Mouse (Mus musculus) liver, embryonic 13.5 days (tissue): ENCODE measurements around the gene Sycn. TPM values are rescaled to one million over a fixed set of nuclear protein-coding genes. Genes with fewer than 3 reads are reported as not detected.
"Not testable (repeated sequence)": the region's sequence is repeated elsewhere in the genome, so short reads cannot be mapped to it uniquely, and the experiment has no call there.

Experiments
- ATAC-seq: fragments of 200-750 bp; cut with Nextera tagmentation; 2 replicates; pipeline ENCODE4 v1.8.0; 2017; ENCODE audit warnings: low read depth, mild to moderate bottlenecking, moderate number of reproducible peaks, moderate library complexity
- DNase-seq: peaks from one replicate; pipeline ENCODE4 v3.0.0; 2022
- H3K27ac ChIP-seq: fragments of 300-500 bp; sonication (generic); 2 replicates; pipeline ENCODE4 v1.5.1; 2015; ENCODE audit warnings: moderate library complexity, mild to moderate bottlenecking, inconsistent platforms
- H3K27me3 ChIP-seq: fragments of 300-500 bp; sonication (generic); 2 replicates; pipeline ENCODE4 v1.6.1; 2015; ENCODE audit warnings: mild to moderate bottlenecking, inconsistent platforms
- H3K36me3 ChIP-seq: fragments of 300-500 bp; sonication (generic); 2 replicates; pipeline ENCODE4 v1.6.1; 2015; ENCODE audit warnings: mild to moderate bottlenecking, inconsistent platforms
- H3K4me1 ChIP-seq: fragments of 300-500 bp; sonication (generic); replicated peaks from 2 replicates; pipeline ENCODE4 v1.6.1; 2015; ENCODE audit warnings: inconsistent platforms
- H3K4me2 ChIP-seq: fragments of 300-500 bp; sonication (generic); 2 replicates; pipeline ENCODE4 v1.6.1; 2015; ENCODE audit warnings: inconsistent platforms, mild to moderate bottlenecking, moderate library complexity
- H3K4me3 ChIP-seq: fragments of 300-500 bp; sonication (generic); replicated peaks from 2 replicates; pipeline ENCODE4 v1.5.1; 2015; ENCODE audit warnings: mild to moderate bottlenecking, inconsistent platforms
- H3K9ac ChIP-seq: fragments of 300-500 bp; sonication (generic); 2 replicates; pipeline ENCODE4 v1.6.1; 2015; ENCODE audit warnings: mild to moderate bottlenecking, inconsistent platforms
- H3K9me3 ChIP-seq: fragments of 300-500 bp; sonication (generic); replicated peaks from 2 replicates; pipeline ENCODE4 v1.6.1; 2016; ENCODE audit warnings: inconsistent platforms
- WGBS: fragments of 180-500 bp; shearing (Covaris S2); methylation state at CpG from one replicate; pipeline ENCODE4 v1.1.7; 2015; ENCODE audit not compliant: insufficient replicate concordance; 5-methylcytosine and 5-hydroxymethylcytosine counted together
- polyA plus RNA-seq: library from polyadenylated mRNA; unstranded; fragments of >200 nt; fragmentation: Nextera tagmentation; extraction: Ambion mirVana; gene quantifications from 2 replicates; pipeline ENCODE4 v1.2.1, GENCODE M21; 2015

Gene Sycn
- polyA plus RNA-seq, 1 experiment from 2014 or later, result not detected

- H3K9ac ChIP-seq, H3K4me1 ChIP-seq, H3K4me2 ChIP-seq, H3K27me3 ChIP-seq, ATAC-seq, DNase-seq, H3K9me3 ChIP-seq, H3K4me3 ChIP-seq, H3K36me3 ChIP-seq, H3K27ac ChIP-seq: not testable (repeated sequence)
- 65% methylated on average over 6 of the region's 6 CpGs for WGBS
These were observed 1.8 kb upstream of the Sycn start for GRCm38 (mm10) chr7:28538886-28539285.

- 20% methylated on average over 25 of the region's 27 CpGs for WGBS
- no peak overlapping the region for H3K27ac ChIP-seq
- H3K9me3 ChIP-seq, result no peaks in the 10 kb centered on the region
- peaks cover 52% of the 10 kb centered on the region for H3K27me3 ChIP-seq
- peak overlapping the region; percentile 41 for H3K4me2 ChIP-seq
- H3K36me3 ChIP-seq, result no peaks in the 10 kb centered on the region
- no peak overlapping the region for H3K9ac ChIP-seq
- DNase-seq (no peak), ATAC-seq (0 out of 2 replicates have a peak, but pooled peaks have one; percentile 22)
- H3K4me3 ChIP-seq, result 0 out of 2 replicates have a peak overlapping the region, but pooled peaks have one; percentile 10
- peaks cover 6% of the 10 kb centered on the region for H3K4me1 ChIP-seq
These were observed 3.4 kb downstream of the Sycn start for GRCm38 (mm10) chr7:28544051-28544601.

- Histone ChIP-seq H3K27me3 (peaks cover 52% of the 10 kb centered on the region), H3K27ac (no peak overlapping the region), H3K36me3 (no peaks in the 10 kb centered on the region), H3K4me1 (peaks cover 6% of the 10 kb centered on the region), H3K9me3 (no peaks in the 10 kb centered on the region), H3K4me3 (no peak overlapping the region), H3K9ac (no peak overlapping the region), H3K4me2 (no peak overlapping the region)
- DNase-seq, result no peak
- ATAC-seq, result 0 out of 2 replicates have a peak, but pooled peaks have one; percentile 26
- 22% methylated on average over 14 of the region's 14 CpGs for WGBS
These were observed 4.6 kb downstream of the Sycn start for GRCm38 (mm10) chr7:28545048-28545890.

GRCm38 (mm10) chr7:28545891-28546210 is 5.2 kb downstream of the Sycn start:
- Histone ChIP-seq H3K4me3 (no peak overlapping the region), H3K9me3 (no peaks in the 10 kb centered on the region), H3K9ac (no peak overlapping the region), H3K4me2 (no peak overlapping the region), H3K36me3 (no peaks in the 10 kb centered on the region), H3K27ac (no peak overlapping the region), H3K4me1 (peaks cover 6% of the 10 kb centered on the region), H3K27me3 (peaks cover 52% of the 10 kb centered on the region)
- DNase-seq (no peak), ATAC-seq (no peak)
- WGBS, result 57% methylated on average over 7 of the region's 7 CpGs

GRCm38 (mm10) chr7:28546649-28547048 is 6.0 kb downstream of the Sycn start:
- Histone ChIP-seq H3K27me3 (peaks cover 52% of the 10 kb centered on the region), H3K9me3 (no peaks in the 10 kb centered on the region)

GRCm38 (mm10) chr7:28547154-28547553 is 6.5 kb downstream of the Sycn start, which contains the start of gene Nccrp1:
TSS of gene Nccrp1 (minus strand) at chr7:28547254.
- H3K4me3 ChIP-seq, result 0 out of 2 replicates have a peak within 1 kb of the TSS, but pooled peaks have one; percentile 6
- DNase-seq, result no peak
- no peaks in the 10 kb centered on the region for H3K36me3 ChIP-seq
- peak within 1 kb of the TSS; percentile 35 for H3K4me2 ChIP-seq
- peaks cover 52% of the 10 kb centered on the region for H3K27me3 ChIP-seq
- H3K27ac ChIP-seq, result no peak within 1 kb of the TSS
- WGBS, result 7% methylated on average over 5 of the region's 5 CpGs
- H3K9me3 ChIP-seq, result no peaks in the 10 kb centered on the region
- no peak within 1 kb of the TSS for H3K9ac ChIP-seq
- H3K4me1 ChIP-seq, result peaks cover 6% of the 10 kb centered on the region
- ATAC-seq, result no peak

More at GRCm38 (mm10) chr7:28546649-28547048, 6.0 kb downstream of the Sycn start:
- 4% methylated on average over 22 of the region's 22 CpGs for WGBS
- Histone ChIP-seq H3K4me3 (0 out of 2 replicates have a peak overlapping the region, but pooled peaks have one; percentile 6), H3K4me1 (peaks cover 6% of the 10 kb centered on the region), H3K27ac (no peak overlapping the region), H3K4me2 (peak overlapping the region; percentile 35), H3K36me3 (no peaks in the 10 kb centered on the region), H3K9ac (no peak overlapping the region)
- DNase-seq (no peak), ATAC-seq (no peak)

- WGBS, result 18% methylated on average over 7 of the region's 7 CpGs
- peaks cover 52% of the 10 kb centered on the region for H3K27me3 ChIP-seq
- no peaks in the 10 kb centered on the region for H3K36me3 ChIP-seq
- H3K4me2 ChIP-seq, result no peak overlapping the region
- H3K9ac ChIP-seq, result no peak overlapping the region
- H3K9me3 ChIP-seq, result no peaks in the 10 kb centered on the region
- ATAC-seq (no peak; the same call in 1 of the 2 replicates), DNase-seq (no peak)
- no peak overlapping the region for H3K27ac ChIP-seq
- H3K4me3 ChIP-seq, result no peak overlapping the region
- H3K4me1 ChIP-seq, result peaks cover 6% of the 10 kb centered on the region
These were observed 6.9 kb downstream of the Sycn start for GRCm38 (mm10) chr7:28547628-28548027.

GRCm38 (mm10) chr7:28553076-28553475 is 12.4 kb downstream of the Sycn start:
- no peak for DNase-seq
- Histone ChIP-seq H3K9me3 (no peaks in the 10 kb centered on the region), H3K36me3 (no peaks in the 10 kb centered on the region), H3K4me3 (no peak overlapping the region), H3K27me3 (peaks cover 3% of the 10 kb centered on the region), H3K4me1 (peaks cover 13% of the 10 kb centered on the region), H3K9ac (no peak overlapping the region), H3K27ac (no peak overlapping the region), H3K4me2 (no peak overlapping the region)
- no peak for ATAC-seq
- WGBS, result 73% methylated on average over 6 of the region's 6 CpGs

GRCm38 (mm10) chr7:28555939-28556535 is 15.4 kb downstream of the Sycn start:
- ATAC-seq, result no peak
- H3K9ac ChIP-seq, result no peak overlapping the region
- no peak overlapping the region for H3K4me3 ChIP-seq
- H3K9me3 ChIP-seq, result no peaks in the 10 kb centered on the region
- no peak overlapping the region for H3K27ac ChIP-seq
- no peak overlapping the region for H3K4me2 ChIP-seq
- DNase-seq, result no peak
- no peaks in the 10 kb centered on the region for H3K27me3 ChIP-seq
- H3K4me1 ChIP-seq, result peaks cover 23% of the 10 kb centered on the region
- 29% methylated on average over 5 of the region's 5 CpGs for WGBS
- H3K36me3 ChIP-seq, result peaks cover 26% of the 10 kb centered on the region

- DNase-seq (no peak), ATAC-seq (no peak)
- no peak overlapping the region for H3K27ac ChIP-seq
- no peak overlapping the region for H3K4me2 ChIP-seq
- peaks cover 35% of the 10 kb centered on the region for H3K36me3 ChIP-seq
- 55% methylated on average over 5 of the region's 5 CpGs for WGBS
- no peak overlapping the region for H3K4me3 ChIP-seq
- peaks cover 23% of the 10 kb centered on the region for H3K4me1 ChIP-seq
- no peak overlapping the region for H3K9ac ChIP-seq
- no peaks in the 10 kb centered on the region for H3K27me3 ChIP-seq
- no peaks in the 10 kb centered on the region for H3K9me3 ChIP-seq
These were observed 16.4 kb downstream of the Sycn start for GRCm38 (mm10) chr7:28557069-28557468.

GRCm38 (mm10) chr7:28557708-28558107 is 17.0 kb downstream of the Sycn start:
- WGBS, result 24% methylated on average over 6 of the region's 6 CpGs
- peaks cover 42% of the 10 kb centered on the region for H3K36me3 ChIP-seq
- H3K9me3 ChIP-seq, result no peaks in the 10 kb centered on the region
- no peak overlapping the region for H3K27ac ChIP-seq
- 0 out of 2 replicates have a peak, but pooled peaks have one; percentile 22 for ATAC-seq
- no peaks in the 10 kb centered on the region for H3K27me3 ChIP-seq
- no peak overlapping the region for H3K4me3 ChIP-seq
- no peak overlapping the region for H3K4me2 ChIP-seq
- no peak for DNase-seq
- H3K9ac ChIP-seq, result peak overlapping the region; percentile 17; the same call in 1 of the 2 replicates
- peaks cover 23% of the 10 kb centered on the region for H3K4me1 ChIP-seq
